Mouse (Mus musculus): ENCODE data around the gene Mdh1b.
A peak's percentile ranks its signal among the peaks of the same experiment; 100 is the strongest.

Gene Mdh1b

DNA sequence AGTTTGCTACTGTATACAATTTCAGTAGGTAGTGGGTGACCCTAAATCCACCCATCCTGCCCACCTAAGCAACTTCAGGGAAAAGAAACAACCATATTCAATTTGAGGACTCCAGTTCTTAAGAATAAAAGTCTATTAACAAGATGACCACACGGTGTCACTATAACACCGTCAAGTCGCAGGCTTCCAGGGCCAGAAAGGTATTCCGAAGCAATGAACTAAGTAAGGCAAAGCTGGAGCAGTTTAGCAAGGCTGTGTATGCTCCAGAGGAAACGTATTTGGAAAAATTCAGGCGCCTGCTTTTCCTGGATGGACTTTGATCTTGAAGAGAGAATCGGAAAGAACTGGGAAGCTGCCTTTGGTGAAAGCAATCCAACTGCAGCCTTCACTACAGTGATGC lies 70.5 kb downstream of the Mdh1b start:
- DNase-seq (ENCODE audit: low spot score in 2 of 2), result no peak

DNA sequence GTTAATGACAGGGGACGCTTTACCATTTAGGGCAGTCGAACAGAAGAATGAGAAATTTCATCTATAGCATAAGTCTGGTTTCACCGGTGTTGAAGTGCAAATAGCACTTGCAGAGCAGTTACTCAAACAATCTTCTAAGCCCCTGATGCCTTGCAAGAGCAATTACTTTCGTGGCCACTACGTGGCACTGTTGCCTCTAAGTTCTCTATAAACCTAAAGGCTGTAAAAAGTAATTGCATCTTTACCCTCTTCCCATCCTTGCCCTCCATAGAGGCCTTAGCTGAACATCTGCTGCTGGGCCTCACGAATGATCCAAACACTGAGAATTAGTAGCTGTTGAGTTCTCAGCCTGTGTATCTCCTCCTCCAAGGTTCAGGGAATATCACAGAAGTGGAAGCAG lies 72.1 kb downstream of the Mdh1b start:
- DNase-seq (ENCODE audit: low spot score in 2 of 2), result peak in 1 of 2 experiments; percentile 38
